Mouse (Mus musculus) kidney, adult 9 months (tissue): ENCODE measurements around the gene Map4k4.

Source experiments
- DNase-seq: peaks from one replicate; pipeline ENCODE4 v3.0.0; 2022

Gene Map4k4

DNA sequence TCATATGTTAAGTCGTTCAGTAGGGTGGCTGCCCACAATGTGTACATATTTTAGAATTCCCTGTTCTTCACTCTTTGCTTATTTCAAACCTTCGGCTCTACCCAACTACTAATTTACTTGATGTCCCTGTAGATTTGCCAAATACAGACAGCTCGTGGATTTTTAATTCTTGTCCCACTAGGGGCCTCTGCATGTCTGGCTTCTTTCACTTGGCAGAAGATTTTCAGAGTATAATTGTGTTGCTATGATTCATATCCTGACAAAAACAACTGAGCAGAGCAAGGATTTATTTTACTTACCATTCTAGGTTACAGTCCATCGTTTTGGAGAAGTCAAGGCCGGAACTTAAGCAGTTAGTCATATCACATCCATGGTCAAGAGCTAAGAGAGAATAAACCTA lies 152.4 kb downstream of the Map4k4 start:
- no peak for DNase-seq

DNA sequence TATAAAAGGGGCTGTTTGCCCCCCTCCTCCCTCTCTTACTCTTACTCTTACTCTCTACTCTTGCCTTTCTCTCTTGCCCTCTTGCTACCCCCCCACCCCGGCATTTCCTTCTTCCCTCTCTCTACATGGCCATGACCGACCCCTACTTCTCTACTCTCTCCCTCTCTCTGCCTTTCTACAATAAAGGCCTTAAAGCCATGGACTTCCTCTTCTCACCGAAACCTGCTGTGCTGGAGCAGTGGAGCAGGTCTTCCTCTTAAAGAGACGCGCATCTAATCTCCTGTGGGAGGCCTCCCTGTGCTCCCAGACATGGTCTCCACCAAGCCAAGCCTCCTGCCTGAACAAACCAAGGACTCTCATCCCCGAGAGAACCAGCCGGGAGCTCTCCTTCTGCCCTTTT lies 154.3 kb downstream of the Map4k4 start:
- no peak for DNase-seq

GRCm38 (mm10) chr1:40055963-40056362 lies 155.2 kb downstream of the Map4k4 start:
- DNase-seq: no peak

- no peak for DNase-seq
Observed at GRCm38 (mm10) chr1:40057351-40057750, 156.6 kb downstream of the Map4k4 start.

- DNase-seq: no peak
Observed at GRCm38 (mm10) chr1:40058013-40058412, 157.3 kb downstream of the Map4k4 start.

DNA sequence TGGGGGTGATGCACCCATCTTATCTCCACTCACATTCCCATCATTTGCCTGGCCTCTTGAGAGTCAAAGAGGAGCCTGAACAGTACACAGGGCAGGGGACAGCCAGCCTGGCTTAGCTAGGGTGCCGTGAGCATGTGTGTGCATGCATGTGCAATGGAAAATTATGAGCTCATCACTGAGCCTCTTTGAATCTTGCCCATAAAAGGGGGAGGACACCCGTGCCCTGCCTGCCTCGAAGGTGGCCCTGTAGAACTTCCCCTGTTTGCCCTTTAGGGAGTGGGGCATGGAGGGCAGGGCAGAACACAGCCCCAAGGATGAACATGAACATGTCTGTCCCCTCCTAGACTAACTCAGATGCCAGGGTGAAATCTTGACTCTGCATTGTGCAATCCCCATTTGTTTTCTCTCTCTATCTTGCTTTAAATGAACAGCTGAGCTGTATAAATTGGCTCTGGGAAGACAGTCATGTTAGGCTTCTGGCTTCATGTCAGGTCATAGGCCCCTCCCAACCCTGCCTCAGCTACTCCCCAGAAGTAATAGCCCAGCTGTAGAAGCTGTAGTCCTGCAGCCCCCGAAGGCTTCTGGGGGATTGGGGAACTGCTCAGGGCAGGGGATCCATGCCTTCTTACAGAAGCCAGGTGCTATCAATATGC lies 158.5 kb downstream of the Map4k4 start:
- DNase-seq: no peak

DNA sequence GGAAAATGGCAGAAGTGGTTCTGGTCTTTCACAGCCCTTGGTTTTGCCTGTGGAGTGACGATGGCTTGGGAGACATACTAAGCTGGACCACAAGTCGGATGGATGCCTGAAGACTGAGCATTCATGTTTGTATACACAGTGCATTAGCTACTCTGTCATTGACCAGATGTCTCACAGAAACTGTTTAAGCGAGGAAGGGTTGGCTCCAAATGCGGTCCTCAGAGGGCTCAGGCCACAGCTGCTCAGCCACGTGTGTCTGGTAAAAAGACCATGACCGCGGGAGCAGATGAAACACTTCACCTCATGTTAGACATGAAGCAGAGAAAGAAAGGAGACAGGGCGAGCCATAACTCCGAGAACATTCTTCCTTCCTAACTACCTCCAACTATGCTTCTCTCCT lies 160.6 kb downstream of the Map4k4 start:
- no peak for DNase-seq

DNA sequence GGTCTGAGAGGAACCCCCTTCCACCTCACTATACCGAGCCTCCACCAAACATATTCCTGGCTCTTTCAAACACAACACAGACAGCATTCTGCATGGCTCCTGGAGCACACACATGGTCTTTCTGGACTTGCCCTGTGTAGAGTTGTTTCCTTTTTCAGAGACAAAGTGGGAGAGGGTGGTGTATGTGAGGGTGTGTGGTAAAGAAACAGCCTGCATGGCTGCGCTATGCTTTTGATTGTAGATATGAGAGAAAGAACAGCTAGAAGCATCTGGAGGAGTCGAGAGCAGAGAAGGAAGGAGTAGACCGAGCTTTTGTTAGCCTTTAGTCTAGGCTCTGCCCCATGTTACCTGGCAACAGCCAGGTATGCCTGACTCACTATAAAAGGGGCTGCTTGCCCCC lies 162.7 kb downstream of the Map4k4 start:
- no peak for DNase-seq

GRCm38 (mm10) chr1:40064508-40064907 lies 163.8 kb downstream of the Map4k4 start:
- no peak for DNase-seq

- DNase-seq: peak; percentile 9
Observed at GRCm38 (mm10) chr1:40072558-40072957, 171.8 kb downstream of the Map4k4 start.

DNA sequence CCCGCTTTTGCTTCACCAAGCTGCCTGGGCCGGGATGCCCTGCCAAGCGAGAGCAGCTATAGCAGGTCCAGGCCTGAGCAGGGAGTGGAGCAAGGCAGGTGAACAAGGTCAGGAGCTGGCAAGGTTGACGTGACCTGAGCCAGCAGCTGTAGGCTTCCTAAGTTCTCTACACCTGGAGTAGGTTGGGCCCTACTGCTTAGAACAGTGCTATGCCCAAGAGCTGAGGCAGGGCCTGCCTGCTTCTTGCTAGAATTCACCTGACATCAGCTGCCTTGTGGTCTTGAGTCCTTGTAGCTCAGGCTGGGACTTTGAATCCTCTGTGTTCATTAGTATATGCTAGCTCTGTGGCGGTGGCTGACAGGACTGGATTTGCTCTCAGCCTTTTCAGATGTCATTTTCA lies 173.1 kb downstream of the Map4k4 start, which contains the start of gene Il1r2:
TSS of gene Il1r2 (plus strand) at position 301 of the 400 bp plus-strand sequence.
- no peak for DNase-seq
